Mouse (Mus musculus) neural tube, embryonic 11.5 days (tissue): ENCODE measurements around the gene Slc44a5. TPM values are rescaled to one million over a fixed set of nuclear protein-coding genes. Genes with fewer than 3 reads are reported as not detected.

Experiments
- ATAC-seq: fragments of 200-750 bp; cut with Nextera tagmentation; 2 replicates; pipeline ENCODE4 v1.8.0; 2017; ENCODE audit warnings: moderate number of reproducible peaks, mild to moderate bottlenecking, moderate TSS enrichment, moderate library complexity; ENCODE audit not compliant: insufficient read depth, low FRiP score, low TSS enrichment
- DNase-seq: peaks from one replicate; pipeline ENCODE4 v3.0.0-alpha.2; 2015; ENCODE audit warnings: low spot score
- H3K27ac ChIP-seq: fragments of 300-500 bp; sonication (generic); 2 replicates; pipeline ENCODE4 v1.5.1; 2014; ENCODE audit warnings: low read depth, mild to moderate bottlenecking, low read length
- H3K27me3 ChIP-seq: fragments of 300-500 bp; sonication (generic); 2 replicates; pipeline ENCODE4 v1.6.1; 2014; ENCODE audit warnings: mild to moderate bottlenecking, low read length, mixed read lengths; ENCODE audit not compliant: control insufficient read depth, insufficient read depth
- H3K36me3 ChIP-seq: fragments of 300-500 bp; sonication (generic); 2 replicates; pipeline ENCODE4 v1.6.1; 2014; ENCODE audit warnings: mild to moderate bottlenecking, low read length, moderate library complexity, mixed read lengths; ENCODE audit not compliant: control insufficient read depth, insufficient read depth
- H3K4me1 ChIP-seq: fragments of 300-500 bp; sonication (generic); 2 replicates; pipeline ENCODE4 v1.6.1; 2014; ENCODE audit warnings: low read length, mixed read lengths; ENCODE audit not compliant: control insufficient read depth, insufficient read depth
- H3K4me2 ChIP-seq: fragments of 300-500 bp; sonication (generic); 2 replicates; pipeline ENCODE4 v1.6.1; 2014; ENCODE audit warnings: low read depth, mild to moderate bottlenecking, moderate library complexity
- H3K4me3 ChIP-seq: fragments of 300-500 bp; sonication (generic); 2 replicates; pipeline ENCODE4 v1.5.1; 2014; ENCODE audit warnings: low read depth, low read length
- H3K9ac ChIP-seq: fragments of 300-500 bp; sonication (generic); 2 replicates; pipeline ENCODE4 v1.6.1; 2014; ENCODE audit warnings: mild to moderate bottlenecking, low read length
- H3K9me3 ChIP-seq: fragments of 300-500 bp; sonication (generic); 2 replicates; pipeline ENCODE4 v1.6.1; 2016; ENCODE audit warnings: low read length; ENCODE audit not compliant: control insufficient read depth
- WGBS: fragments of 180-500 bp; shearing (Covaris S2); extraction: QIAGEN DNeasy Blood & Tissue Kit; methylation state at CpG from one replicate; pipeline ENCODE4 v1.1.7; 2014; 5-methylcytosine and 5-hydroxymethylcytosine counted together
- polyA plus RNA-seq: library from polyadenylated mRNA; unstranded; fragments of >200 nt; fragmentation: Nextera tagmentation; extraction: Ambion mirVana; gene quantifications from 2 replicates; pipeline ENCODE4 v1.2.1, GENCODE M21; 2014

Gene Slc44a5
- polyA plus RNA-seq, 1 experiment from 2014 or later = 3.7 TPM

GRCm38 (mm10) chr3:154292126-154292525 lies 318.9 kb downstream of the Slc44a5 start:
- H3K4me3 ChIP-seq = no peak overlapping the region
- no peak overlapping the region for H3K4me2 ChIP-seq
- H3K9me3 ChIP-seq = no peaks in the 10 kb centered on the region
- no peaks in the 10 kb centered on the region for H3K4me1 ChIP-seq
- ATAC-seq (no peak), DNase-seq (no peak)
- no peaks in the 10 kb centered on the region for H3K27me3 ChIP-seq
- H3K9ac ChIP-seq = no peak overlapping the region
- no peak overlapping the region for H3K27ac ChIP-seq
- WGBS = 79% methylated on average over 5 of the region's 5 CpGs
- no peaks in the 10 kb centered on the region for H3K36me3 ChIP-seq

GRCm38 (mm10) chr3:154293839-154294490 lies 320.7 kb downstream of the Slc44a5 start:
- no peak overlapping the region for H3K9ac ChIP-seq
- no peaks in the 10 kb centered on the region for H3K9me3 ChIP-seq
- DNase-seq (no peak), ATAC-seq (no peak)
- H3K4me1 ChIP-seq = no peaks in the 10 kb centered on the region
- no peak overlapping the region for H3K4me3 ChIP-seq
- H3K27ac ChIP-seq = no peak overlapping the region
- no peak overlapping the region for H3K4me2 ChIP-seq
- no peaks in the 10 kb centered on the region for H3K36me3 ChIP-seq
- H3K27me3 ChIP-seq = no peaks in the 10 kb centered on the region
- 85% methylated on average over 9 of the region's 9 CpGs for WGBS

DNA sequence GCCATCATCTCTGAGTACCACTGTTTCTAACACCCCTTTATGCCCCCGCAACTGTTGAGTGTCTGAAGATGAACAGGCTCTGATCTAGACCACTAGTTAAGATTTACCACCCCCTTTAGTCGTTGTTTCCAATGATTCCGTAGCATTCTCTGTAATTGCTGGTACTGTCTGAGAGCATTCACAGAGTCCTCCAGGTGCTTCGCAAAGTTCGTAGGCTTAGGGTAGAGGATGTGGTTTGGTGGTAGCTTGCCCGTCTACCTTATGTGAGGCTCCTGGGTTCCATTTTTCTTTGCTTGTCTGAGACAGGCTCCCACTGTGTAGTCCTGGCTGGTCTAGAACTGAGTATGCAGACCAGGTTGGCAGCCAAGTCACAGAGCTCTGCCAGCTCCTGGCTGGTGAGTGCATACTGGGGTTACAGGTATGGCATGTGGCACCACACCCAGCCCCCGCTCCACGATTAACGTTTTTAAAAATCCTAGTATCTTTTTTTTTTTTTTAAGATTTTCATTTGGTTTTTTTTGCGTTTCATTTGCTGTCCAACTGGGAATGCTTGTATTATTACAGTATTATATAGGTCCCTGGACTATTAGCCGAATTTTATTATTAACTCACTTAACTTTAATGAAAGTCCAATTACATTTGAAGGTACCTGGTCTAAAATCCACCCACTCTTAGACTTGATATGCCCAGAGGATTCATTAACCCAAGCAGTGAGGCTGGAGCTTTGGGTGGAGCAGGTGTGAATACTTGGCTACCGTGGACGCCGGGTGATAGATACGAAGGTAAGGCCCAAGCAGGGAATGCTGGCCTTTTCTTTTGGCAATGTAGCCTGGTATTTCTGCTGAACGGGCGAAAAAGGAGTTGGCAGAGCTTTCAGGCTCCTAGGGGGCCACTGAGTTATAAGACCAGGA lies 321.9 kb downstream of the Slc44a5 start:
- H3K9me3 ChIP-seq = no peaks in the 10 kb centered on the region
- ATAC-seq = no peak
- WGBS = 92% methylated on average over 17 of the region's 17 CpGs

DNA sequence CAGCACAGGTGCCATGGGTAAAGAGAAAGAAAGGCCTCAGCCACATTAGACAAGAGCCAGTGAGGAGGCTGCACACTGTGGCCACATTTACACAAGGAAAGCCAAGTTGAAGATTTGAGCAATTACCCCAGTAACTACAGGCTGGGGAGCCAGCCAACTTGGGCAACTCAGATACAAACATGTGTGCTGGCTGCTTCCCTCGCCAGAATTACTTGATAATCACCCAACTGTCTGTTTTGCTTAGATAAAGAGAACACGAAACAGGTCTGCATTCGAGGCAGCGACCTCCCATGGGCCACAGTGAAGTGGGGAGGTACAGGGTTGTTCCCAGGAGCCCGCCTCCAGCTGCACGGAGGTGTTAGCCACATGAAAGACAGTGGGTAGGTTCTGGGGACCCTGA lies 324.3 kb downstream of the Slc44a5 start:
- 64% methylated on average over 6 of the region's 6 CpGs for WGBS
- Histone ChIP-seq H3K4me1 (no peaks in the 10 kb centered on the region), H3K36me3 (no peaks in the 10 kb centered on the region), H3K9ac (no peak overlapping the region), H3K4me3 (no peak overlapping the region), H3K27me3 (no peaks in the 10 kb centered on the region), H3K9me3 (no peaks in the 10 kb centered on the region), H3K27ac (no peak overlapping the region), H3K4me2 (no peak overlapping the region)
- DNase-seq = no peak
- ATAC-seq = no peak

More for the DNA sequence above, 321.9 kb downstream of the Slc44a5 start:
- Histone ChIP-seq H3K4me1 (no peaks in the 10 kb centered on the region), H3K36me3 (no peaks in the 10 kb centered on the region), H3K4me2 (no peak overlapping the region), H3K27ac (no peak overlapping the region), H3K4me3 (no peak overlapping the region), H3K27me3 (no peaks in the 10 kb centered on the region), H3K9ac (no peak overlapping the region)
- no peak for DNase-seq

GRCm38 (mm10) chr3:154298490-154298889 lies 325.3 kb downstream of the Slc44a5 start:
- H3K4me1 ChIP-seq = no peaks in the 10 kb centered on the region
- DNase-seq = no peak
- ATAC-seq = no peak

DNA sequence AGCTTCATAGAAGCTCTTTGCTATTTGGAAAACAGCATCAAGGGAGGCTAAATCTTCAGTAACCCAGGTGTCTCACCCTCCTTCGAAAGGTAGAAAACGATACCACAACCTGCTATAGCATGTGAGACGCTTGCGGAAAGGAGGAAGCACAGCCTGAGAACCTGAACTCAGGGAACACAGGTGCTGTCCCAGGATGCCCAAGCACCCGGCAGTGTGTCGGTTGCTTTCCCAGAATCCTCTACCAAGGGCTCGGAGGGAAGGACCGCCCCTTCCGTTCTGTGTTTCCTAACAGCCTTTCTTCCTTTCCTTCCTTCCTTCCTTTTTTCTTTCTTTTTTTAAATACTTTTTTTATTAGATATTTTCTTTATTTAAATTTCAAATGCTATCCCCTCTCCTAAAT lies 326.8 kb downstream of the Slc44a5 start:
- Histone ChIP-seq H3K4me2 (no peak overlapping the region), H3K27ac (no peak overlapping the region), H3K27me3 (no peaks in the 10 kb centered on the region), H3K4me1 (no peaks in the 10 kb centered on the region), H3K9me3 (no peaks in the 10 kb centered on the region), H3K36me3 (no peaks in the 10 kb centered on the region), H3K9ac (no peak overlapping the region), H3K4me3 (no peak overlapping the region)
- ATAC-seq (no peak), DNase-seq (no peak)
- 92% methylated on average over 9 of the region's 9 CpGs for WGBS

More at GRCm38 (mm10) chr3:154298490-154298889, 325.3 kb downstream of the Slc44a5 start:
- no peak overlapping the region for H3K4me3 ChIP-seq
- no peaks in the 10 kb centered on the region for H3K27me3 ChIP-seq
- H3K36me3 ChIP-seq = no peaks in the 10 kb centered on the region
- H3K9me3 ChIP-seq = no peaks in the 10 kb centered on the region
- H3K4me2 ChIP-seq = no peak overlapping the region
- no peak overlapping the region for H3K27ac ChIP-seq
- H3K9ac ChIP-seq = no peak overlapping the region

DNA sequence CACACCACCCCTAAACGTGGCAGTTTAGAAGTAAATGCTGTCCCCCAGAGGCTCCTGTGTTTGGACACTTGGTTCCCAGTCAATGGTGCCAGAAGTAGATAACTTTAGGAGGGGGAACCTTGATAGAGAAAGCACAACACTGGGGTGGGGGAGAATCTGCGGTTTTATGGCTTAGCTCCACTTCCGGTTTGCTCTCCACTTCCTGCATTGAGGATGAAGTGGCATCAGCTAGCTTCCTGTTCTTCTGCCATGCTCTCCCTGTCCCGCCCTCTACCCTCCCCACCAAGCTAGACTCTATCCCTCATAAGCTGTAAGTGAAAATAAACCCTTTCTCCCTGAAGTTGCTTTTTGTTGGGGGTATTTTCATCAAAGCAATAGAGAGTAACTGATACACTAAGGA lies 327.9 kb downstream of the Slc44a5 start:
- DNase-seq (no peak), ATAC-seq (no peak)
- H3K27me3 ChIP-seq = no peaks in the 10 kb centered on the region
- 78% methylated on average over 4 of the region's 4 CpGs for WGBS
- no peaks in the 10 kb centered on the region for H3K4me1 ChIP-seq
- no peaks in the 10 kb centered on the region for H3K9me3 ChIP-seq
- no peak overlapping the region for H3K4me2 ChIP-seq
- H3K9ac ChIP-seq = no peak overlapping the region
- no peak overlapping the region for H3K27ac ChIP-seq
- no peaks in the 10 kb centered on the region for H3K36me3 ChIP-seq
- H3K4me3 ChIP-seq = no peak overlapping the region

DNA sequence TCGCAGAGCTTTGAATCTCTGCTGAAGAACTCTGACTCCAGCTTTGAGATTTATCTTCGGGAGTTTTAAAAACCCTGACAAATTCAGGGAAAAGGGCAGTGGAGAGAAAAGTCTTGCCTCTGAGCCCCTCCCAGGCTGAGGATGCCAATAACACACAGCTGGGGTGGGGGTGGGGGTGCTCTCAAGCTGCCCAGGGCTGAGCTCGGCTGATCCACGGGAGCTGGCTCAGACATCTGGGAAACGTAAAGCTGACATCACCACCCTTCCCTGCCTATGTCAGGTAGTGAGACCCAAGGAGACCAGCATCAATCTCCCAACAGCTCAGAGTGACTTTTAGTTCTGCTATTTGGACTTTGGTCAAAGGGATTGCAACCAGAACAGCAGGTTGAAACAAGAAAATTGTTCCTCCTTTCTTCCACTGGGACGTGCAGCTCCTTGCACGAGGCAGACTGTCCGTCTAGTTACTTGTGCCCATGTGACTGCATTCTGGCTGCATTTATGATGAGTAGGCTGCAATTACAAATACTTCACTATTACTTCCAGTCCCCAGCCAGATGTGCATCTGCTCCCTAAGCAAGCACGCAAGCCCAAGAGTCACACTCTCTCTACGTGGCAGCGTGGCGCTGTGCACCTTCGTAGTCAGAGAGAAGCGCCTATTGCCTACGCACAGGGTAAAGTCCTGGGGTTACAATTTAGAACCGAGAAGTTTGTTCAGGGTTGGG lies 332.1 kb downstream of the Slc44a5 start:
- Histone ChIP-seq H3K4me3 (no peak overlapping the region), H3K4me1 (no peaks in the 10 kb centered on the region), H3K36me3 (no peaks in the 10 kb centered on the region), H3K9me3 (no peaks in the 10 kb centered on the region), H3K4me2 (no peak overlapping the region), H3K27ac (no peak overlapping the region), H3K27me3 (no peaks in the 10 kb centered on the region), H3K9ac (no peak overlapping the region)
- ATAC-seq = no peak
- 69% methylated on average over 16 of the region's 16 CpGs for WGBS
- DNase-seq = no peak
